Comparison of ENCODE assay signal across 7 mouse cellular contexts in genomic region chr8:84601221-84601751, GRCm38 (mm10).
A peak's percentile ranks its signal among the peaks of the same experiment; 100 is the strongest.
DNase-seq lines count a peak whose midpoint lies in the region; ATAC-seq lines count a peak whose summit lies in the region.

No protein-coding gene starts in this region.

- peak overlapping the region; percentile 35 for H3K4me3 ChIP-seq in forebrain, embryonic 13.5 days
- H3K4me3 ChIP-seq in liver, embryonic 13.5 days (replicated peaks) = peak overlapping the region; percentile 16
- H3K4me3 ChIP-seq in stomach, embryonic 16.5 days (replicated peaks; ENCODE audit: low read length) = peak overlapping the region; percentile 39

- no peaks in the 10 kb centered on the region for H3K9me3 ChIP-seq in forebrain, embryonic 13.5 days (replicated peaks)
- H3K9me3 ChIP-seq in liver, embryonic 13.5 days (replicated peaks) = no peaks in the 10 kb centered on the region
- H3K9me3 ChIP-seq in stomach, embryonic 16.5 days (replicated peaks; ENCODE audit: control insufficient read depth, low read length) = no peaks in the 10 kb centered on the region

- H3K9ac ChIP-seq in forebrain, embryonic 13.5 days = peak overlapping the region; percentile 59
- H3K9ac ChIP-seq in liver, embryonic 13.5 days = no peak overlapping the region
- H3K9ac ChIP-seq in stomach, embryonic 16.5 days (ENCODE audit: low read length) = peak overlapping the region; percentile 46

- 6% methylated on average over 19 of the region's 19 CpGs for WGBS in forebrain, embryonic 13.5 days
- WGBS in liver, embryonic 13.5 days (ENCODE audit: insufficient replicate concordance) = 7% methylated on average over 19 of the region's 19 CpGs
- 4% methylated on average over 19 of the region's 19 CpGs for WGBS in stomach, embryonic 16.5 days

- peak; percentile 10 for DNase-seq in thymus, postnatal 0 days (ENCODE audit: low spot score)
- DNase-seq in thymus, postnatal 4 days = no peak
- DNase-seq in liver, embryonic 13.5 days = no peak
- no peak for DNase-seq in layer of hippocampus, postnatal 10 days (ENCODE audit: low spot score in 2 of 2)
- DNase-seq in left cerebral cortex, adult 11 months (ENCODE audit: low spot score) = no peak

- peak; percentile 64 for ATAC-seq in forebrain, embryonic 13.5 days
- no peak for ATAC-seq in liver, embryonic 13.5 days (ENCODE audit: low read depth)
- ATAC-seq in stomach, embryonic 16.5 days (ENCODE audit: insufficient read depth, low FRiP score) = 0 out of 2 replicates have a peak, but pooled peaks have one; percentile 27

- no peak overlapping the region for H3K27ac ChIP-seq in forebrain, embryonic 13.5 days
- no peak overlapping the region for H3K27ac ChIP-seq in liver, embryonic 13.5 days
- H3K27ac ChIP-seq in stomach, embryonic 16.5 days (ENCODE audit: low read length) = no peak overlapping the region

- peak overlapping the region; percentile 62 for H3K4me2 ChIP-seq in forebrain, embryonic 13.5 days
- peak overlapping the region; percentile 39 for H3K4me2 ChIP-seq in liver, embryonic 13.5 days
- peak overlapping the region; percentile 56 for H3K4me2 ChIP-seq in stomach, embryonic 16.5 days (ENCODE audit: low read depth, low read length)

- peaks cover 5% of the 10 kb centered on the region; the same call in 1 of the 2 replicates for H3K36me3 ChIP-seq in forebrain, embryonic 13.5 days (ENCODE audit: poor library complexity, severe bottlenecking)
- H3K36me3 ChIP-seq in liver, embryonic 13.5 days = no peaks in the 10 kb centered on the region
- H3K36me3 ChIP-seq in stomach, embryonic 16.5 days (ENCODE audit: control insufficient read depth, insufficient read depth, low read length) = no peaks in the 10 kb centered on the region

- H3K27me3 ChIP-seq in forebrain, embryonic 13.5 days = peaks cover 9% of the 10 kb centered on the region; the same call in 1 of the 2 replicates
- peaks cover 77% of the 10 kb centered on the region for H3K27me3 ChIP-seq in liver, embryonic 13.5 days
- peaks cover 4% of the 10 kb centered on the region for H3K27me3 ChIP-seq in stomach, embryonic 16.5 days (ENCODE audit: control insufficient read depth, insufficient read depth, low read length)

- H3K4me1 ChIP-seq in forebrain, embryonic 13.5 days = peaks cover 18% of the 10 kb centered on the region
- H3K4me1 ChIP-seq in liver, embryonic 13.5 days (replicated peaks) = peaks cover 7% of the 10 kb centered on the region; the same call in 1 of the 2 replicates
- H3K4me1 ChIP-seq in stomach, embryonic 16.5 days (ENCODE audit: control insufficient read depth, insufficient read depth, low read length) = peaks cover 11% of the 10 kb centered on the region
